Mouse (Mus musculus) ES-E14 (cell line): ENCODE results near the gene Unc45a. TPM values are rescaled to one million over a fixed set of nuclear protein-coding genes. Genes with fewer than 3 reads are reported as not detected.

Experiments used
- DNase-seq: peaks from one replicate; pipeline ENCODE4 v3.0.0-alpha.2; 2013; ENCODE audit warnings: low read depth, low spot score
- H3K27ac ChIP-seq: 2 replicates; pipeline ENCODE4 v1.5.1; 2012; ENCODE audit warnings: low read depth, mild to moderate bottlenecking, low read length, moderate library complexity, mixed read lengths; ENCODE audit not compliant: poor library complexity, insufficient read depth, severe bottlenecking
- H3K36me3 ChIP-seq: 2 replicates; pipeline ENCODE4 v1.6.1; 2012; ENCODE audit warnings: mild to moderate bottlenecking, low read length, moderate library complexity, mixed read lengths; ENCODE audit not compliant: control insufficient read depth, poor library complexity, insufficient read depth, severe bottlenecking
- H3K4me1 ChIP-seq, 2 experiments: fragments of 150-350 bp in 1 of 2; sonication (generic) in 1 of 2; 2 replicates each; pipeline ENCODE4 v1.6.1; 2012; ENCODE audit warnings: low read length in 2 of 2, mild to moderate bottlenecking in 1 of 2, mixed read lengths in 1 of 2; ENCODE audit not compliant: control insufficient read depth in 2 of 2, insufficient read depth in 2 of 2, poor library complexity in 1 of 2
- H3K4me3 ChIP-seq, 2 experiments: fragments of 150-350 bp in 1 of 2; sonication (generic) in 1 of 2; 2 replicates each; pipeline ENCODE4 v1.5.1; 2012; ENCODE audit warnings: low read length in 2 of 2, low read depth in 1 of 2, mild to moderate bottlenecking in 1 of 2, mixed read lengths in 1 of 2; ENCODE audit not compliant: insufficient read depth in 1 of 2, poor library complexity in 1 of 2, severe bottlenecking in 1 of 2
- H3K9ac ChIP-seq: 2 replicates; pipeline ENCODE4 v1.6.1; 2012; ENCODE audit warnings: low read depth, mild to moderate bottlenecking, low read length, mixed read lengths; ENCODE audit not compliant: poor library complexity, insufficient read depth, severe bottlenecking
- H3K9me3 ChIP-seq: fragments of 150-350 bp; sonication (generic); 2 replicates; pipeline ENCODE4 v1.6.1; 2012; ENCODE audit warnings: low read depth, mild to moderate bottlenecking, low read length; ENCODE audit not compliant: control insufficient read depth, insufficient read depth
- CHD2 ChIP-seq: IDR thresholded peaks from 2 replicates; pipeline ENCODE4 v1.6.1; 2014; ENCODE audit warnings: mild to moderate bottlenecking, low read depth, low read length, inconsistent platforms
- HCFC1 ChIP-seq: IDR thresholded peaks from 2 replicates; pipeline ENCODE4 v1.6.1; 2012; ENCODE audit warnings: low read length, inconsistent platforms, borderline replicate concordance; ENCODE audit not compliant: insufficient read depth
- MAFK ChIP-seq: IDR thresholded peaks from 2 replicates; pipeline ENCODE4 v1.6.1; 2014; ENCODE audit warnings: mild to moderate bottlenecking, low read depth, low read length, inconsistent platforms; ENCODE audit not compliant: insufficient read depth
- ZC3H11A ChIP-seq: IDR thresholded peaks from 2 replicates; pipeline ENCODE4 v1.6.1; 2012; ENCODE audit warnings: low read depth, mild to moderate bottlenecking, inconsistent platforms, low read length, borderline replicate concordance
- ZNF384 ChIP-seq: IDR thresholded peaks from 2 replicates; pipeline ENCODE4 v1.6.1; 2012; ENCODE audit warnings: low read depth, low read length, inconsistent platforms
- in situ Hi-C, 2 experiments: fragments of 600-800 bp; cut with MboI; formaldehyde crosslinking; loops; one replicate each; pipeline ENCODE4 v1.15.1; 2025; ENCODE audit warnings: low sequenced_read_pairs in 2 of 2, inconsistent platforms in 1 of 2; ENCODE audit not compliant: unreplicated experiment in 2 of 2
- total RNA-seq: library from RNA; depleted of rRNA; stranded (reverse); fragments of 300-350 nt; gene quantifications from 2 replicates; pipeline ENCODE4 v1.2.3, GENCODE M21; 2012

Unc45a gene
- total RNA-seq, 1 experiment, result 54.1 TPM

- Histone ChIP-seq H3K4me1 (peaks cover 1 to 11% of the 10 kb centered on the region in 2 experiments; a peak in 1 of 4 replicates), H3K4me3 (peak overlapping the region in 1 of 2 experiments; percentile 48; a peak in 1 of 4 replicates), H3K9me3 (no peaks in the 10 kb centered on the region), H3K36me3 (peaks cover 4% of the 10 kb centered on the region; the same call in 1 of the 2 replicates), H3K9ac (no peak overlapping the region), H3K27ac (no peak overlapping the region)
- DNase-seq, result no peak
- TF ChIP-seq CHD2 (no peak), HCFC1 (no peak), ZNF384 (no peak), ZC3H11A (no peak), MAFK (no peak)
- in situ Hi-C loops, result no loop called here
These were observed 19.6 kb upstream of the Unc45a start for GRCm38 (mm10) chr7:80360435-80360834.

DNA sequence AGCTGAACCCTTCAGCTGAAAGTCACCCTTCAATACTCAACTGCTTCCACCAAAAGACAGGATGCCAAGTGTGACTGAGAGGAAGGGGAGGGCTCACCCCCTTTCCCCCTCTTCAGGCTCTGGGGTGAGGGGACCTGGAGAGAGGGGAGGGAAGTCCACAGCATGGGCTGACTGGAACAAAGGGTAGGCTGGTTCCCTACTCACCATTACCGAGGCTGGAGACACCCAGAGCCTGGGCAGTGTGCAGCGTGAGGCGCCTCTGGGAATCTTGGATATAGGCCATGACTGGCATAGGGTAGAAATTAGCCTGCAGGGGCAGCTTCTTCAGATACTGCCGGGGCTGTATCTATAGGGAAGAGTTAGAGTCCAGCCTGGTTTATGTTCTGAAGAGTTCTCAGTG lies 17.2 kb upstream of the Unc45a start:
- H3K27ac ChIP-seq, result no peak overlapping the region
- TF ChIP-seq MAFK (no peak), HCFC1 (no peak), ZC3H11A (no peak), CHD2 (no peak), ZNF384 (no peak)
- no peaks in the 10 kb centered on the region for H3K9me3 ChIP-seq
- in situ Hi-C loops, result no loop called here
- peaks cover 6% of the 10 kb centered on the region; the same call in 1 of the 2 replicates for H3K36me3 ChIP-seq
- peaks cover 1 to 11% of the 10 kb centered on the region in 2 experiments; a peak in 1 of 4 replicates for H3K4me1 ChIP-seq
- no peak overlapping the region for H3K4me3 ChIP-seq
- DNase-seq, result no peak
- no peak overlapping the region for H3K9ac ChIP-seq

- DNase-seq, result no peak
- peaks cover 9% of the 10 kb centered on the region; the same call in 1 of the 2 replicates for H3K36me3 ChIP-seq
- in situ Hi-C loops, result no loop called here
- H3K9me3 ChIP-seq, result no peaks in the 10 kb centered on the region
- no peak overlapping the region for H3K9ac ChIP-seq
- TF ChIP-seq MAFK (no peak), CHD2 (no peak), ZNF384 (no peak), ZC3H11A (no peak), HCFC1 (no peak)
- H3K4me3 ChIP-seq, result no peak overlapping the region
- H3K27ac ChIP-seq, result no peak overlapping the region
- peaks cover 1 to 11% of the 10 kb centered on the region in 2 experiments; a peak in 1 of 4 replicates for H3K4me1 ChIP-seq
These were observed 16.4 kb upstream of the Unc45a start for GRCm38 (mm10) chr7:80357156-80357555.

GRCm38 (mm10) chr7:80356351-80356750 lies 15.5 kb upstream of the Unc45a start:
- Histone ChIP-seq H3K4me3 (no peak overlapping the region), H3K9ac (no peak overlapping the region), H3K27ac (no peak overlapping the region), H3K4me1 (peaks cover 1 to 13% of the 10 kb centered on the region in 2 experiments; a peak in 1 of 4 replicates), H3K36me3 (peaks cover 8% of the 10 kb centered on the region; the same call in 1 of the 2 replicates), H3K9me3 (no peaks in the 10 kb centered on the region)
- DNase-seq, result no peak
- TF ChIP-seq ZNF384, result no peak
- in situ Hi-C loops, result no loop called here

DNA sequence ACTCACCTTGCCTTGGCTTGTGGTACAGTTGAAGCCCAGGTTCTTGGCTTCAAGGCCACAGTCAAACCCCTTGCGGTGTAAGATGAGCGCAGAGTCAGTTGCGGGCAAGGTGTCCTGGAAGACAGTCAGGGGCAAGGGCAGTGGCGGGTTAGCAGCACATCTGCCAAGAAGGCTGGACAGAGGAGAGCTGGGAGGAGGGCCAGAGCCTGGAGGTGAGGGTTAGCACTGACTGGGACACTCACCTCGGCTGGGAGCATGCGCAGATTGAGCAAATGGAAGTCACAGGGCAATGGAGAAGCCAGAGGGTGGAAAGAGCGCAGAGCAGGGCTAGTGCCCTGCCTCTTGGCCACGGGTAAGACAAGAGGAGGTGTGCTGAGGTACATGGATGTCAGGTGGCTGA lies 12.1 kb upstream of the Unc45a start:
- no peaks in the 10 kb centered on the region for H3K9me3 ChIP-seq
- peaks cover 6% of the 10 kb centered on the region; the same call in 1 of the 2 replicates for H3K36me3 ChIP-seq
- H3K4me1 ChIP-seq, result peaks cover 0 to 11% of the 10 kb centered on the region in 2 experiments; a peak in 1 of 4 replicates
- H3K4me3 ChIP-seq, result no peak overlapping the region
- DNase-seq, result no peak
- no peak overlapping the region for H3K27ac ChIP-seq
- H3K9ac ChIP-seq, result no peak overlapping the region
- in situ Hi-C loops, result no loop called here
- TF ChIP-seq CHD2, result no peak
- TF ChIP-seq HCFC1, result no peak
- TF ChIP-seq MAFK, result no peak
